Mouse (Mus musculus): ENCODE results near the gene Mvp. TPM values are rescaled to one million over a fixed set of nuclear protein-coding genes. Genes with fewer than 3 reads are reported as not detected.

Mvp gene
- polyA plus RNA-seq, 1 experiment from 2014 or later = 4.8 TPM

DNA sequence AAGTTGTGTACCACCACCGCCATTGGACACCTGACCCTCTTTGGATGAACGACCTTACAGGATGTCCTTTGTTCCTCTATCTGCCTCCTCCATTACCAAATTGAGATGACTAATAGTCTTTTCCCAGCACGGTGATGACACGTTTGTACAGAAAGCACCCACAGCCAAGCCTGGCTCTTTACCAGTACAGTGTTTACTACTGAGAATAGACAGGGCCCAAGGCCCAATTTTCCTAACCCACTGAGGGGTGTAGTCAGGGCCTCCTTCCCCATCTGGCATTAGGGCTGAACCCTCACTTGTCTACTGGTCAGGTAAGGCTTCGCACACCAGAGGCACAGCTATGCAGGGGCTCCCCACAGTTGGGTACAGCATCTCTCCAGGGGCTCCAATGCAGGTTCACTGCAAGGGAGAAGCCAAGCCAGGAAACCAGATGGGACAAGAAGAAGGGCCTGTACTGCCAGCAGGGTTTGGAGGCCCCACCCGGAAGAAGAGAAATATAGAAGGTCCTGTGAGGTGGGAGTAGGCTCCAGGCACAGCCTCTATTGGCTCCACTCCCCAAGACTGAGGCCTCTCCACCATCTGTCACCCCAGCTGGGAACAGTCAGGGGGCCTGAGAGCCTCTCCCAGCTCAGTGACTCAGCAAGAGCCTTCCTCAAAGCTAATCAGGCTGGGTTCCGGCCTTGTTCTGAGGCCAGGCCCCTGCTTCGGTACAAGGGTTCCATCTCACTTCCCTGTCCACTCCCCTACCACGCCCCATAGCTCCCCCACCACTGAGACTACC lies 6.0 kb downstream of the Mvp start:
- H3K9me3 ChIP-seq = no peaks in the 10 kb centered on the region
- no peak overlapping the region for H3K4me3 ChIP-seq
- ATAC-seq (ENCODE audit: low FRiP score, low read depth) = peak; percentile 72
- no peak overlapping the region for H3K4me2 ChIP-seq
- H3K27me3 ChIP-seq = no peaks in the 10 kb centered on the region
- H3K27ac ChIP-seq (replicated peaks) = peak overlapping the region; percentile 23; the same call in 1 of the 2 replicates
- no peak overlapping the region for H3K9ac ChIP-seq
- no peaks in the 10 kb centered on the region for H3K4me1 ChIP-seq (replicated peaks)
- 57% methylated on average over 9 of the region's 9 CpGs for WGBS
- H3K36me3 ChIP-seq = peaks cover 6% of the 10 kb centered on the region; the same call in 1 of the 2 replicates

- Histone ChIP-seq H3K4me2 (no peak overlapping the region), H3K27me3 (no peaks in the 10 kb centered on the region), H3K9ac (no peak overlapping the region), H3K4me3 (no peak overlapping the region), H3K27ac (replicated peaks) (no peak overlapping the region), H3K9me3 (no peaks in the 10 kb centered on the region), H3K4me1 (replicated peaks) (no peaks in the 10 kb centered on the region), H3K36me3 (0 out of 2 replicates have a peak, but pooled peaks cover 2% of the 10 kb centered on the region)
- ATAC-seq (ENCODE audit: low FRiP score, low read depth) = no peak
- 88% methylated on average over 6 of the region's 6 CpGs for WGBS
Measured at GRCm38 (mm10) chr7:127007313-127008024, 7.0 kb downstream of the Mvp start.

DNA sequence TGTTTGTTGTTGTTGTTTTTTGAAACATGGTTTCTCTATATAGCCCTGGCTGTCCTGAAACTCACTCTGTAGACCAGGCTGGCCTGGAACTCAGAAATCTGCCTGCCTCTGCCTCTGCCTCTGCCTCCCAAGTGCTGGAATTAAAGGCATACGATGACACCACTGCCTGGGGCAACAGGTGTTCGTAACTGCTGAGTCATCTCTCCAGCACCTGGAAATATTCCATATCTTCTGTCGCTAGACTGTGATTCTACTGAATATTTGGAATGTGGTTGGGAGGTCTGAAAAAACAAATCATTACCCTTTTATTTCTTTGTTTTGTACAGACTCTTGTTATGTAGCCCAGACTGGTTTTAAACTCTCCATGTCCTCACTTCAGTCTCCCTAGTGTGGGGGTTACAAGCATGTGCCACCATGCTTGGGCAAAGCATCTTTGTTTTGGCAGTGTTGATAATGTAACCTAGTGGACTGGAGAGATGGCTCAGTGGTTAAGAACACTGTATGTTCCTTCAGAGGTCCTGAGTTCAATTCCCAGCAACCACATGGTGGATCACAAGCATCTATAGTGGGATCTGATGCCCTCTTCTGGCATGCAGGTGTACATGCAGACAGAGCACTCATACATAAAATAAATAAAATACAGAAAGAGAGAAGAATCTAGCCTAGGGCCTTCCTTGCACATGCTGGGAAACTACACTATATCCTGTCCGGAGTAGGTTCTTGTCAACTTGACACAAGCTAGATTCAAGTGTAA lies 10.1 kb downstream of the Mvp start:
- Histone ChIP-seq H3K27me3 (no peaks in the 10 kb centered on the region), H3K4me3 (no peak overlapping the region), H3K4me2 (no peak overlapping the region), H3K9ac (no peak overlapping the region), H3K36me3 (no peaks in the 10 kb centered on the region), H3K4me1 (replicated peaks) (no peaks in the 10 kb centered on the region), H3K9me3 (no peaks in the 10 kb centered on the region), H3K27ac (replicated peaks) (no peak overlapping the region)
- WGBS = 86% methylated on average over 4 of the region's 4 CpGs
- ATAC-seq (ENCODE audit: low FRiP score, low read depth) = no peak

GRCm38 (mm10) chr7:127003620-127004019 lies 10.8 kb downstream of the Mvp start:
- no peak for ATAC-seq (ENCODE audit: low FRiP score, low read depth)
- H3K27ac ChIP-seq (replicated peaks) = no peak overlapping the region
- H3K9me3 ChIP-seq = no peaks in the 10 kb centered on the region
- H3K27me3 ChIP-seq = no peaks in the 10 kb centered on the region
- H3K4me1 ChIP-seq (replicated peaks) = no peaks in the 10 kb centered on the region
- no peaks in the 10 kb centered on the region for H3K36me3 ChIP-seq
- WGBS = 89% methylated on average over 5 of the region's 5 CpGs
- no peak overlapping the region for H3K4me3 ChIP-seq
- H3K9ac ChIP-seq = no peak overlapping the region
- no peak overlapping the region for H3K4me2 ChIP-seq

DNA sequence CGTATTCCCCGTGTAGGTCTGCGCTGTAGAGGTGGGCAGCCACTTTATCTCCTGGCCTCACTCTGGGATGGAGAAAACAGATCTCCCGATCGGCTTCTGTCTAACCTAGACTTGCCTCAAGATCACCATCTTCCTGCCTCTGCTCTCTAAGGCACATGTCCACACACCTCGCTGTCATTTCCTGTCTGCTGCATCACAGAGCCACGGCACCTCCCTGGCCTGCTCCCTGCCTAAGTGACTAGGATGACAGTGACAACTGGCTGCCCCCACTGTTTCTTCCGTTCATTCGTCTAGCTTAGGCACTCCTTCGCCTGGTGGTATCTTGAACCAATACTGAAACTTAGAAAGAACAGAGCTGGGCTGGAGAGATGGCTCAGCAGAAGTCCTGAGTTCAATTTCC lies 14.9 kb downstream of the Mvp start:
- H3K4me2 ChIP-seq = no peak overlapping the region
- H3K27me3 ChIP-seq = no peaks in the 10 kb centered on the region
- no peak overlapping the region for H3K4me3 ChIP-seq
- H3K36me3 ChIP-seq = peaks cover 4% of the 10 kb centered on the region; the same call in 1 of the 2 replicates
- H3K27ac ChIP-seq (replicated peaks) = no peak overlapping the region
- 88% methylated on average over 10 of the region's 10 CpGs for WGBS
- no peak for ATAC-seq (ENCODE audit: low FRiP score, low read depth)
- no peaks in the 10 kb centered on the region for H3K4me1 ChIP-seq (replicated peaks)
- H3K9me3 ChIP-seq = no peaks in the 10 kb centered on the region
- H3K9ac ChIP-seq = no peak overlapping the region

DNA sequence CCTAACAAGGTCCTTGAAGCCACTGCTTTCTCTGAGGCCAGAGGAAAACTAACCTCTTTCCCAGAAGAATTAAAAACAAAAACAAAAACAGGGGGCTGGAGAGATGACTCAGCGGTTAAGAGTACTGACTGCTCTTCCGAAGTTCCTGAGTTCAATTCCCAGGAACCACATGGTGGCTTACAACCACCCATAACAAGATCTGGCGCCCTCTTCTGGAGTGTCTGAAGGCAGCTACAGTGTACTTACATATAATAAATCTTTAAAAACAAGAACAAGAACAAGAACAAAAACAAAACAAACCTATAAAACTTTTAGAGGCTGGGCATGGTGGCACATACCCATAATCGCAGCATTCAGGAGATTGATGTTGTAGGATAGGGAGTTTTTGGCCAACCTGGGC lies 18.0 kb downstream of the Mvp start:
- no peak for ATAC-seq (ENCODE audit: low FRiP score, low read depth)

DNA sequence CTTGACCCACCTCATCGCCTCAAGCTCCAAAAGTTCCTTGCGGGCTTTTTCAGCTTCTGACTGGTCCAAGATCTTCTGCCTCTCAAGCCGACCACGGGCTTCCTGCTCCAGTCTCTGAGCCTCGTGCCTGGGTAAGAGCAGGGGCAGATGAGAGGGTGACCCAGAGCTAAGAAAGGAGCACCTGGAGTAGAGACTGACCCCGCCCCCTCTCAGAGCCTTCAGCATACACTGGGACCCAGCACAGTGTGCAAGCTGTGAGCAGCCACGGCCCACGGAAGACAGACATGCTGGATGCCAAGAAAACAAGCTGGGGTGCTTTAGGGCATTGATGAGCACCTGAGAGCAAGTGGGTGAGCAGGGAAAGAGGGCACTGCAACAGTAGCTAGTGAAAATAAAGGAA lies 25.6 kb downstream of the Mvp start:
- Histone ChIP-seq H3K4me2 (no peak overlapping the region), H3K9me3 (no peaks in the 10 kb centered on the region), H3K27ac (replicated peaks) (no peak overlapping the region), H3K9ac (no peak overlapping the region), H3K27me3 (no peaks in the 10 kb centered on the region), H3K36me3 (no peaks in the 10 kb centered on the region), H3K4me3 (no peak overlapping the region), H3K4me1 (replicated peaks) (no peaks in the 10 kb centered on the region)
- ATAC-seq (ENCODE audit: low FRiP score, low read depth) = no peak
- 66% methylated on average over 8 of the region's 8 CpGs for WGBS

More for the DNA sequence above, 18.0 kb downstream of the Mvp start:
- Histone ChIP-seq H3K36me3 (peaks cover 4% of the 10 kb centered on the region; the same call in 1 of the 2 replicates), H3K4me1 (replicated peaks) (no peaks in the 10 kb centered on the region), H3K9ac (no peak overlapping the region), H3K4me3 (no peak overlapping the region), H3K9me3 (no peaks in the 10 kb centered on the region), H3K27ac (replicated peaks) (no peak overlapping the region), H3K4me2 (no peak overlapping the region), H3K27me3 (no peaks in the 10 kb centered on the region)
- 87% methylated on average over 4 of the region's 4 CpGs for WGBS

DNA sequence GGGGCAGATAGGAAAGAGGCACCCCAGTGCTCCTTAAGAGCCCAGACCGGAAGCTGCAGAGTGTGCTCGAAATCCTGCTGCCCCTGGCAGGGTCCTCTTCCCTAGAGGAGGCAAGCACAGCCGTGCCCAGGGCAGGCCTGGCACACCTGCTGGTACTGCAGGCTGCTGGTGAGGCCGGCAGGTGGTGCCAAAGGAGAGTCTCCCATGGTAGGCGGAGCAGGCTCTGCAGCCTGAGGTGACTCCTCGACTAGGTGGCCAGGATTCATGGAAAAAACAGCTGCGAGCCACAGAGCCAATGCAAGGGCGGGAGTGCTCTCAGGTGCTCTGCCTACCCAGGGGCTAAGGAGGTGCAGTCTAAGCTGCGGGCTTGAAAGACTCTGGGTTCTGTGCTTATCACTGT lies 28.1 kb downstream of the Mvp start:
- H3K36me3 ChIP-seq = 0 out of 2 replicates have a peak, but pooled peaks cover 1% of the 10 kb centered on the region
- 53% methylated on average over 9 of the region's 9 CpGs for WGBS
- no peak for ATAC-seq (ENCODE audit: low FRiP score, low read depth)
- H3K4me1 ChIP-seq (replicated peaks) = no peaks in the 10 kb centered on the region
- H3K27me3 ChIP-seq = no peaks in the 10 kb centered on the region
- H3K4me3 ChIP-seq = no peak overlapping the region
- no peak overlapping the region for H3K27ac ChIP-seq (replicated peaks)
- no peaks in the 10 kb centered on the region for H3K9me3 ChIP-seq
- H3K9ac ChIP-seq = no peak overlapping the region
- no peak overlapping the region for H3K4me2 ChIP-seq

GRCm38 (mm10) chr7:126984667-126985444 lies 29.6 kb downstream of the Mvp start:
- WGBS = 65% methylated on average over 10 of the region's 10 CpGs
- Histone ChIP-seq H3K9ac (no peak overlapping the region), H3K9me3 (no peaks in the 10 kb centered on the region), H3K36me3 (peaks cover 12% of the 10 kb centered on the region; the same call in 1 of the 2 replicates), H3K4me3 (no peak overlapping the region), H3K4me1 (replicated peaks) (no peaks in the 10 kb centered on the region), H3K27me3 (no peaks in the 10 kb centered on the region), H3K27ac (replicated peaks) (no peak overlapping the region), H3K4me2 (no peak overlapping the region)
- no peak for ATAC-seq (ENCODE audit: low FRiP score, low read depth)

- no peak overlapping the region for H3K27ac ChIP-seq (replicated peaks)
- no peak overlapping the region for H3K9ac ChIP-seq
- no peaks in the 10 kb centered on the region for H3K27me3 ChIP-seq
- H3K9me3 ChIP-seq = no peaks in the 10 kb centered on the region
- H3K36me3 ChIP-seq = peaks cover 23% of the 10 kb centered on the region; the same call in 1 of the 2 replicates
- H3K4me3 ChIP-seq = no peak overlapping the region
- H3K4me2 ChIP-seq = no peak overlapping the region
- no peaks in the 10 kb centered on the region for H3K4me1 ChIP-seq (replicated peaks)
- no peak for ATAC-seq (ENCODE audit: low FRiP score, low read depth)
- 87% methylated on average over 7 of the region's 7 CpGs for WGBS
Measured at GRCm38 (mm10) chr7:126983113-126983512, 31.3 kb downstream of the Mvp start.

DNA sequence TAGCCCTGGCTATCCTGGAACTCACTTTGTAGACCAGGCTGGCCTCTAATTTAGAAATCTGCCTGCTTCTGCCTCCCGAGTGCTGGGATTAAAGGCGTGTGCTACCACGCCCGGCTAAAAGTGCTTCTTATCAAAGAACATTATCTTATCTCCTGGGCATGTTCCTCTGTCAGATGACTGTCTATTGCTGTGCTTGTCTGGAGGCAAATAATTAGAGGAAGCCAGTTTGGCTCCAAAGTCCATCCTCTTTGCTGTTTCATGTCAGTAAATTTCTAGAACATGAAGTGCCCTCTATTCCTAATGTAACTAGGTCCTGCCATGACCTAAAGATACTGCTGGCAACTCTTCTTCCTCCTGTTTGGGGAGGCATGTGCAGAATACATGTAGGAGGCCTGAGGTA lies 32.4 kb downstream of the Mvp start:
- no peaks in the 10 kb centered on the region for H3K9me3 ChIP-seq
- no peaks in the 10 kb centered on the region for H3K27me3 ChIP-seq
- peaks cover 23% of the 10 kb centered on the region; the same call in 1 of the 2 replicates for H3K36me3 ChIP-seq
- H3K4me3 ChIP-seq = no peak overlapping the region
- ATAC-seq (ENCODE audit: low FRiP score, low read depth) = no peak
- peaks cover 10% of the 10 kb centered on the region for H3K4me1 ChIP-seq (replicated peaks)
- H3K27ac ChIP-seq (replicated peaks) = no peak overlapping the region
- WGBS = 87% methylated on average over 4 of the region's 4 CpGs
- no peak overlapping the region for H3K9ac ChIP-seq
- no peak overlapping the region for H3K4me2 ChIP-seq

Measured in hindbrain, embryonic 15.5 days (tissue).